ENCODE assay signal across 13 mouse cellular contexts in the genomic region with DNA sequence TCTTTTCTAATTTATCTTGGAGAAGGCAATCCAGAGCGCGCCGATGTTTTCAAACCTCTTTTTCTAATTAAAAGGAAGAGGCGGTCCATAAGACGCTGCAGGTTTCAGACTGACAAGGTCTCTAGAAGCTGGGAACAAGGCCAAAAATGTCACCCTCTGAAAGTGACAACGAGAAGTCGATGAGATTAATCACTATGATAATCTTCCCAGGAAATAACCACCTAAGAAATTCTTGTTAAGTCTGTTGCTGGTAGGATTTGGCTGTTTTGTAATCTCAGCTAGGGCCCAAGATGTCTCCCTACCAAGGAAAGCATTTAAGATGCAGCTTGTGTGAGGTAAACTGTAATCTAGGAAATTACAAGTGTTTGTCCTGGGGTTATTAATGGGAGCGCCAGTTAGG.
"Had no signal": no experiment of that assay in that cellular context is flagged by ENCODE, and none has a peak within 500 bp of the region (broad histone marks: within the 10 kb centered on the region; RNA-seq: fewer than 3 reads in every experiment).

No protein-coding gene starts in this region.

- H3K4me1 ChIP-seq: liver, embryonic 13.5 days had no signal

- H3K9me3 ChIP-seq: limb, embryonic 12.5 days; liver, embryonic 13.5 days; midbrain, embryonic 10.5 days; midbrain, embryonic 15.5 days; neural tube, embryonic 13.5 days had no signal

- H3K36me3 ChIP-seq: limb, embryonic 12.5 days; liver, embryonic 13.5 days; midbrain, embryonic 10.5 days; midbrain, embryonic 15.5 days; neural tube, embryonic 13.5 days had no signal

- DNase-seq: kidney, postnatal 10 days; kidney, postnatal 4 days; liver; liver, embryonic 13.5 days; liver, postnatal 0 days; right cerebral cortex, adult 18-20 months; thymus, postnatal 4 days had no signal

- H3K4me3 ChIP-seq: layer of hippocampus, adult 2 months; limb, embryonic 12.5 days; liver, embryonic 13.5 days; midbrain, embryonic 10.5 days; midbrain, embryonic 15.5 days; neural tube, embryonic 13.5 days had no signal

- H3K27ac ChIP-seq: layer of hippocampus, adult 2 months; limb, embryonic 12.5 days; liver, embryonic 13.5 days; midbrain, embryonic 10.5 days; midbrain, embryonic 15.5 days; neural tube, embryonic 13.5 days; stomach, postnatal 0 days had no signal

- H3K27me3 ChIP-seq: midbrain, embryonic 15.5 days had no signal

- ATAC-seq: liver, postnatal 0 days; midbrain, embryonic 15.5 days had no signal
